8 mouse cellular contexts compared by ENCODE assay signal in the genomic region with DNA sequence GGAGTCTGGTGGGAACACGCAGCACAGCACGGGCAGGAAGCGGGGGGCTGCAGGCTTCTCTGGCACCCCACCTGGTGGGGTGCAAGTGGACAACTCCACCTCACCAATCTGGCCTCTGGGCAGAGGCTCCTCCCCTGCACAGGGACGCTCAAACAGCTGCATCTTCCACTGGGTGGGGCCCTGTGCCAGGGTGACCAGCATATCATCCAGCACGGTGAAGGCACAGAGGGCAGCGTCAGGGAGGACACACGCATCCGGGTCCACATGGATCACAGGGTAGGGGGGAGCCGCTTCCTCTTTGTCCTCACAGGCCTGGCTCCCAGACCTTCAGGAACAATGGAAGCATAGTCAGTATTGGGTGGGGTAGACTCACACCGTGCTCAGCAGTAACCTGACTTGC. TPM values are rescaled to one million over a fixed set of nuclear protein-coding genes. Genes with fewer than 3 reads are reported as not detected.
DNase-seq lines count a peak whose midpoint lies in the region; ATAC-seq lines count a peak whose summit lies in the region.

No protein-coding gene starts in this region.

- peak overlapping the region; percentile 91 for H3K4me2 ChIP-seq in kidney, embryonic 15.5 days
- H3K4me2 ChIP-seq in embryonic facial prominence, embryonic 13.5 days = peak overlapping the region; percentile 96
- peak overlapping the region; percentile 86 for H3K4me2 ChIP-seq in hindbrain, embryonic 15.5 days
- H3K4me2 ChIP-seq in midbrain, embryonic 16.5 days (ENCODE audit: low read length) = peak overlapping the region; percentile 93

- no peaks in the 10 kb centered on the region for H3K27me3 ChIP-seq in kidney, embryonic 15.5 days
- no peaks in the 10 kb centered on the region for H3K27me3 ChIP-seq in embryonic facial prominence, embryonic 13.5 days
- H3K27me3 ChIP-seq in hindbrain, embryonic 15.5 days = no peaks in the 10 kb centered on the region
- no peaks in the 10 kb centered on the region for H3K27me3 ChIP-seq in midbrain, embryonic 16.5 days (ENCODE audit: control insufficient read depth, insufficient read depth, low read depth, low read length)

- DNase-seq in kidney, adult 9 months = no peak
- DNase-seq in ovary, postnatal 10 days (ENCODE audit: low spot score) = no peak
- DNase-seq in ovary, postnatal 14 days (ENCODE audit: low spot score) = no peak
- no peak for DNase-seq in cerebellum, adult 18-20 months

- H3K4me3 ChIP-seq in kidney, embryonic 15.5 days (replicated peaks) = peak overlapping the region; percentile 85
- H3K4me3 ChIP-seq in embryonic facial prominence, embryonic 13.5 days = peak overlapping the region; percentile 81
- H3K4me3 ChIP-seq in hindbrain, embryonic 15.5 days = peak overlapping the region; percentile 82
- peak overlapping the region; percentile 79 for H3K4me3 ChIP-seq in midbrain, embryonic 16.5 days (ENCODE audit: low read depth, low read length)

- H3K9me3 ChIP-seq in kidney, embryonic 15.5 days (replicated peaks) = no peaks in the 10 kb centered on the region
- H3K9me3 ChIP-seq in embryonic facial prominence, embryonic 13.5 days = no peaks in the 10 kb centered on the region
- H3K9me3 ChIP-seq in hindbrain, embryonic 15.5 days = no peaks in the 10 kb centered on the region
- no peaks in the 10 kb centered on the region for H3K9me3 ChIP-seq in midbrain, embryonic 16.5 days (replicated peaks; ENCODE audit: control insufficient read depth, low read length, poor library complexity, severe bottlenecking)

- H3K9ac ChIP-seq in kidney, embryonic 15.5 days = peak overlapping the region; percentile 75; the same call in 1 of the 2 replicates
- peak overlapping the region; percentile 87 for H3K9ac ChIP-seq in embryonic facial prominence, embryonic 13.5 days
- peak overlapping the region; percentile 78 for H3K9ac ChIP-seq in hindbrain, embryonic 15.5 days
- H3K9ac ChIP-seq in midbrain, embryonic 16.5 days (ENCODE audit: low read depth, low read length) = peak overlapping the region; percentile 88

- H3K36me3 ChIP-seq in kidney, embryonic 15.5 days = peaks cover 77% of the 10 kb centered on the region
- peaks cover 73% of the 10 kb centered on the region for H3K36me3 ChIP-seq in embryonic facial prominence, embryonic 13.5 days
- peaks cover 64% of the 10 kb centered on the region for H3K36me3 ChIP-seq in hindbrain, embryonic 15.5 days
- H3K36me3 ChIP-seq in midbrain, embryonic 16.5 days (ENCODE audit: control insufficient read depth, insufficient read depth, low read length) = peaks cover 43% of the 10 kb centered on the region

- no peak for ATAC-seq in kidney, embryonic 15.5 days (replicated peaks; ENCODE audit: low FRiP score)
- ATAC-seq in embryonic facial prominence, embryonic 13.5 days (ENCODE audit: insufficient number of reproducible peaks, insufficient read depth, low FRiP score, low TSS enrichment, low read depth) = no peak
- no peak for ATAC-seq in hindbrain, embryonic 15.5 days (ENCODE audit: low FRiP score, low read depth)
- ATAC-seq in midbrain, embryonic 16.5 days = 0 out of 2 replicates have a peak, but pooled peaks have one; percentile 10

- 74% methylated on average over 10 of the region's 10 CpGs for WGBS in kidney, embryonic 15.5 days
- WGBS in embryonic facial prominence, embryonic 13.5 days = 71% methylated on average over 10 of the region's 10 CpGs
- WGBS in hindbrain, embryonic 15.5 days = 62% methylated on average over 10 of the region's 10 CpGs
- 69% methylated on average over 10 of the region's 10 CpGs for WGBS in midbrain, embryonic 16.5 days

- H3K27ac ChIP-seq in kidney, embryonic 15.5 days = no peak overlapping the region
- H3K27ac ChIP-seq in embryonic facial prominence, embryonic 13.5 days = no peak overlapping the region
- H3K27ac ChIP-seq in hindbrain, embryonic 15.5 days (replicated peaks) = peak overlapping the region; percentile 73
- peak overlapping the region; percentile 83 for H3K27ac ChIP-seq in midbrain, embryonic 16.5 days (ENCODE audit: low read length)

- peaks cover 25% of the 10 kb centered on the region for H3K4me1 ChIP-seq in kidney, embryonic 15.5 days
- H3K4me1 ChIP-seq in embryonic facial prominence, embryonic 13.5 days = peaks cover 34% of the 10 kb centered on the region
- peaks cover 34% of the 10 kb centered on the region for H3K4me1 ChIP-seq in hindbrain, embryonic 15.5 days (replicated peaks)
- H3K4me1 ChIP-seq in midbrain, embryonic 16.5 days (ENCODE audit: control insufficient read depth, insufficient read depth, low read length) = peaks cover 17% of the 10 kb centered on the region

RNA-seq across cellular contexts. Expression of gene Faap100, which starts 1.2 kb away (rescaled TPM):
- 33.1 and 41.9 TPM in 2 replicates for polyA plus RNA-seq in kidney, embryonic 15.5 days (2015; fragmentation: Nextera tagmentation; extraction: Ambion mirVana)
- polyA plus RNA-seq in embryonic facial prominence, embryonic 13.5 days (2015; fragmentation: Nextera tagmentation; extraction: Ambion mirVana) = 38.6 and 43.7 TPM in 2 replicates
- 95.4 and 110 TPM in 2 replicates for polyA plus RNA-seq in hindbrain, embryonic 15.5 days (2015; fragmentation: Nextera tagmentation; extraction: Ambion mirVana)
- polyA plus RNA-seq in midbrain, embryonic 16.5 days (2015; fragmentation: Nextera tagmentation; extraction: Ambion mirVana) = 119 and 126 TPM in 2 replicates

RNA-seq across cellular contexts. Expression of gene Fscn2, which starts 16.0 kb away (rescaled TPM):
- polyA plus RNA-seq in kidney, embryonic 15.5 days (2015; fragmentation: Nextera tagmentation; extraction: Ambion mirVana) = 1.1 and 1.2 TPM in 2 replicates
- 0.25 and 1.1 TPM in 2 replicates for polyA plus RNA-seq in embryonic facial prominence, embryonic 13.5 days (2015; fragmentation: Nextera tagmentation; extraction: Ambion mirVana)
- polyA plus RNA-seq in hindbrain, embryonic 15.5 days (2015; fragmentation: Nextera tagmentation; extraction: Ambion mirVana) = 0.88 and 1.6 TPM in 2 replicates
- polyA plus RNA-seq in midbrain, embryonic 16.5 days (2015; fragmentation: Nextera tagmentation; extraction: Ambion mirVana) = 1.2 and 1.3 TPM in 2 replicates

RNA-seq across cellular contexts. Expression of gene Actg1, which starts 29.0 kb away (rescaled TPM):
- polyA plus RNA-seq in kidney, embryonic 15.5 days (2015; fragmentation: Nextera tagmentation; extraction: Ambion mirVana) = 2,367 and 2,520 TPM in 2 replicates
- polyA plus RNA-seq in embryonic facial prominence, embryonic 13.5 days (2015; fragmentation: Nextera tagmentation; extraction: Ambion mirVana) = 2,524 and 2,741 TPM in 2 replicates
- polyA plus RNA-seq in hindbrain, embryonic 15.5 days (2015; fragmentation: Nextera tagmentation; extraction: Ambion mirVana) = 3,943 and 4,131 TPM in 2 replicates
- polyA plus RNA-seq in midbrain, embryonic 16.5 days (2015; fragmentation: Nextera tagmentation; extraction: Ambion mirVana) = 4,277 and 4,299 TPM in 2 replicates

Comparison
In these comparisons a context has a peak if more than half of its experiments do, and no peak if none do; other contexts are left out.
1. H3K27ac ChIP-seq: peak in hindbrain, embryonic 15.5 days (single experiment) and midbrain, embryonic 16.5 days (single experiment); none in kidney, embryonic 15.5 days (single experiment) and embryonic facial prominence, embryonic 13.5 days (single experiment).
2. Peak in every context shown above with its lines, with median percentiles within 50 percentile points of each other: H3K4me2 ChIP-seq, H3K4me3 ChIP-seq and H3K9ac ChIP-seq.